Mouse (Mus musculus): ENCODE data around the gene Wdr64. TPM values are rescaled to one million over a fixed set of nuclear protein-coding genes. Genes with fewer than 3 reads are reported as not detected.

Wdr64 gene
- not detected for polyA plus RNA-seq (2017; shearing (Covaris generic))

DNA sequence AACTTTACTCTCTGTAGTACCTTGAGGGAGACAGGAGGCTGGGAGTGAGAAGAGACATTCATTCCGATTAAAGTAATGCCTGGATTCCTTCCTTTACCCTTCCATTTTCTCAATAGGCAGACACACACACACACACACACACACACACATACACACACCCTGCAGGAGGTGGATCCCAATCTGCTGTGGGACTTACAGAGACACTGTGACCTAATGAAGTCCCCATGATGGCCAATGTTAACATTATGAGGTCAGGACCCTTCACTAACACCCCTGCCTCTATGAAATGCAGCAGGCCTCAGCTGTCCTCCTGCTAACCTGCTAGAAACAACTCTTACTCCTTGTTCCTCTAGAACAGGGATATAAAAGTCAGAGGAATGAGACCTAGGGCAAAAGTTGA is at the start of gene Wdr64:
Wdr64 (plus strand) TSS at position 301 of the 400 bp plus-strand sequence.

DNA sequence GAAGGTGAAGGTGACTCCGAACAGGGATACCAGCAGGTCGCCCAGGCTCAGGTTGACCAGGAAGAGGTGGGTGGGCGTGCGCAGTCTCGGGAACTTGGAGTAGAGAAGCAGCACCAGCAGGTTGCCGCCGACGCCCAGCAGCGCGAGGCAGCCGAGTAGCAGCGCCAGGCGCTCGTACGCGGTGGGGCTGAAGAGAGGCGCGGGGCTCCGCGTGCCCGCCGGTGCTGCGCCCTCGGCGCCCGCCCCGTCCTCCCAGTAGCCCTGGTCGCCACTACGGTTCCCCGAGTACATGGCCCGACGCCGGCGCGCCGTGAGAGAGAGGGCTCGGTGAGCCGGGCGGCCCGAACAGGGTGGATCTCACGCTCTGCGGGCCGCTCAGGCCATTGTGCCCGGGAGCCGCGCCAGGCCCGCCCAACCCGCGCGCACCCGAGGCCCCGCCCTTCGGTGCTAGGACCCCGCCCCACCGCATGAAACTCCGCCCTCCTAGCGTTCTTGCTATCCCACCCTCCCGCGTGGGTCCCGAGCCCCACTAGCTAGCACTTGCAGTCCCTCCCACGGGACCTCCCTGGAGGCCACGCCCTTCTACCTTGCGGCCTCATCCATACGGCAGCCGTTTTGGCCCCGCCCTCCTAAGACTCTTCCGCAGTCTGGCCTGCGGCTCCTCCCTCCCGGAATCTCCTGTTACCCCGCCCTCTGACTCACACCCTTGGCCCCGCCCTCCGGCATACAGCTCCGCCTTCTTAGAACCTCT is 6.0 kb upstream of the Wdr64 start, which contains the start of the genes Opn3 and Chml:
Opn3 (minus strand) TSS at position 531 of the 751 bp plus-strand sequence.
Chml (minus strand) TSS at position 656 of the 751 bp plus-strand sequence.

Other genes with a start within 250 kb of the Wdr64 start
- gene Rgs7, start 206.1 kb upstream of the Wdr64 start, polyA plus RNA-seq (2017; shearing (Covaris generic)), result not detected
- gene Kmo, start 78.2 kb upstream of the Wdr64 start, polyA plus RNA-seq (2017; shearing (Covaris generic)), result not detected
- gene Fh1, start 73.0 kb upstream of the Wdr64 start, polyA plus RNA-seq (2017; shearing (Covaris generic)), result 27.0 TPM
- not detected for gene Opn3, start 5.8 kb upstream of the Wdr64 start, polyA plus RNA-seq (2017; shearing (Covaris generic))
- gene Chml, start 5.7 kb upstream of the Wdr64 start, polyA plus RNA-seq (2017; shearing (Covaris generic)), result 0.85 TPM
- 3.3 TPM for gene Exo1, start 182.0 kb downstream of the Wdr64 start, polyA plus RNA-seq (2017; shearing (Covaris generic))
- gene Gm38100, start 221.7 kb downstream of the Wdr64 start, polyA plus RNA-seq (2017; shearing (Covaris generic)), result not detected